Mouse (Mus musculus) MEL (cell line): ENCODE results near the gene Crcp.

Source experiments
- CHD1 ChIP-seq: IDR thresholded peaks from 2 replicates; pipeline ENCODE4 v1.6.1; 2012; ENCODE audit warnings: low read depth, mild to moderate bottlenecking, inconsistent platforms, low read length, improper control_type of control experiment
- CTCF ChIP-seq, 3 experiments: IDR thresholded peaks in 2 of 3; conservative IDR thresholded peaks in 1 of 3; 2 replicates each; pipeline ENCODE4 v1.5.1; 2011 to 2012; ENCODE audit warnings: low read length in 3 of 3, low read depth in 2 of 3, mild to moderate bottlenecking in 2 of 3, improper control_type of control experiment in 1 of 3, inconsistent platforms in 1 of 3, mixed read lengths in 1 of 3, moderate library complexity in 1 of 3; ENCODE audit not compliant: control insufficient read depth in 1 of 3, insufficient read depth in 1 of 3, poor library complexity in 1 of 3, severe bottlenecking in 1 of 3
- ETS1 ChIP-seq: IDR thresholded peaks from 2 replicates; pipeline ENCODE4 v1.6.1; 2012; ENCODE audit warnings: low read depth, mild to moderate bottlenecking, inconsistent platforms, low read length, improper control_type of control experiment, moderate library complexity
- POLR2AphosphoS2 ChIP-seq: IDR thresholded peaks from 2 replicates; pipeline ENCODE4 v1.6.1; 2011; ENCODE audit warnings: low read length, improper control_type of control experiment
- RCOR1 ChIP-seq: IDR thresholded peaks from 2 replicates; pipeline ENCODE4 v1.6.1; 2012; ENCODE audit warnings: low read depth, mild to moderate bottlenecking, inconsistent platforms, low read length, improper control_type of control experiment
- SIN3A ChIP-seq: IDR thresholded peaks from 2 replicates; pipeline ENCODE4 v1.6.1; 2012; ENCODE audit warnings: low read length, improper control_type of control experiment, inconsistent platforms
- TBP ChIP-seq: IDR thresholded peaks from 2 replicates; pipeline ENCODE4 v1.8.0; 2011; ENCODE audit warnings: low read depth, low read length, improper control_type of control experiment
- USF2 ChIP-seq, 2 experiments: IDR thresholded peaks; 2 replicates each; pipeline ENCODE4 v1.6.1; 2011 to 2012; ENCODE audit warnings: improper control_type of control experiment in 2 of 2, low read length in 2 of 2, borderline replicate concordance in 1 of 2, inconsistent platforms in 1 of 2, low read depth in 1 of 2, mild to moderate bottlenecking in 1 of 2; ENCODE audit not compliant: insufficient read depth in 1 of 2

GRCm38 (mm10) chr5:129993374-129993773, 35.7 kb upstream of the Crcp start:
- TF ChIP-seq ETS1 = no peak
- TF ChIP-seq CHD1 = no peak
- no peak for TF ChIP-seq SIN3A
- TF ChIP-seq RCOR1 = no peak
- TF ChIP-seq CTCF (IDR thresholded peaks at IDR 0.05 in 2 of 3, conservative IDR thresholded peaks at IDR 0.05 in 1 of 3; ENCODE audit: control insufficient read depth in 1 of 3, insufficient read depth in 1 of 3, low read depth in 2 of 3, low read length in 3 of 3, poor library complexity in 1 of 3, severe bottlenecking in 1 of 3) = no peak
- TF ChIP-seq TBP = no peak
- no peak for TF ChIP-seq USF2 (IDR thresholded peaks at IDR 0.05; ENCODE audit: borderline replicate concordance in 1 of 2, insufficient read depth in 1 of 2, low read depth in 1 of 2, low read length in 2 of 2)
- TF ChIP-seq POLR2AphosphoS2 = no peak
